Mouse (Mus musculus) hindbrain, embryonic 16.5 days (tissue): ENCODE results near the gene Srsf2. TPM values are rescaled to one million over a fixed set of nuclear protein-coding genes. Genes with fewer than 3 reads are reported as not detected.
"Not testable (repeated sequence)": the region's sequence is repeated elsewhere in the genome, so short reads cannot be mapped to it uniquely, and the experiment has no call there.

Experiments used
- ATAC-seq: fragments of 200-750 bp; cut with Nextera tagmentation; 2 replicates; pipeline ENCODE4 v1.8.0; 2017; ENCODE audit warnings: moderate TSS enrichment, moderate library complexity
- H3K27ac ChIP-seq: fragments of 300-500 bp; sonication (generic); 2 replicates; pipeline ENCODE4 v1.5.1; 2014; ENCODE audit warnings: low read depth, mild to moderate bottlenecking, control low read depth, low read length, moderate library complexity
- H3K27me3 ChIP-seq: fragments of 300-500 bp; sonication (generic); replicated peaks from 2 replicates; pipeline ENCODE4 v1.6.1; 2014; ENCODE audit warnings: low read length; ENCODE audit not compliant: control insufficient read depth, insufficient read depth
- H3K36me3 ChIP-seq: fragments of 300-500 bp; sonication (generic); 2 replicates; pipeline ENCODE4 v1.6.1; 2014; ENCODE audit warnings: mild to moderate bottlenecking, low read length, moderate library complexity, mixed read lengths; ENCODE audit not compliant: control insufficient read depth, insufficient read depth
- H3K4me1 ChIP-seq: fragments of 300-500 bp; sonication (generic); 2 replicates; pipeline ENCODE4 v1.6.1; 2014; ENCODE audit warnings: low read depth, low read length; ENCODE audit not compliant: control insufficient read depth, insufficient read depth
- H3K4me2 ChIP-seq: fragments of 300-500 bp; sonication (generic); 2 replicates; pipeline ENCODE4 v1.6.1; 2014; ENCODE audit warnings: mild to moderate bottlenecking, low read length, control low read depth, moderate library complexity
- H3K4me3 ChIP-seq: fragments of 300-500 bp; sonication (generic); 2 replicates; pipeline ENCODE4 v1.5.1; 2014; ENCODE audit warnings: mild to moderate bottlenecking, low read length, control low read depth, moderate library complexity
- H3K9ac ChIP-seq: fragments of 300-500 bp; sonication (generic); 2 replicates; pipeline ENCODE4 v1.6.1; 2014; ENCODE audit warnings: low read depth, mild to moderate bottlenecking, control low read depth, low read length, moderate library complexity
- H3K9me3 ChIP-seq: fragments of 300-500 bp; sonication (generic); 2 replicates; pipeline ENCODE4 v1.6.1; 2014; ENCODE audit warnings: mild to moderate bottlenecking, low read length, moderate library complexity; ENCODE audit not compliant: control insufficient read depth
- WGBS: fragments of 180-500 bp; shearing (Covaris S2); extraction: QIAGEN DNeasy Blood & Tissue Kit; methylation state at CpG from one replicate; pipeline ENCODE4 v1.1.7; 2014; 5-methylcytosine and 5-hydroxymethylcytosine counted together
- polyA plus RNA-seq: library from polyadenylated mRNA; unstranded; fragments of >200 nt; fragmentation: Nextera tagmentation; extraction: Ambion mirVana; gene quantifications from 2 replicates; pipeline ENCODE4 v1.2.1, GENCODE M21; 2015

Gene Srsf2
- polyA plus RNA-seq, 1 experiment from 2014 or later: 469 TPM

GRCm38 (mm10) chr11:116823885-116824284 lies 29.0 kb downstream of the Srsf2 start:
- not testable (repeated sequence) for H3K27me3 ChIP-seq, H3K9me3 ChIP-seq, H3K4me3 ChIP-seq, H3K36me3 ChIP-seq, H3K9ac ChIP-seq, ATAC-seq, H3K4me2 ChIP-seq, H3K27ac ChIP-seq
- WGBS: 98% methylated on average over 10 of the region's 10 CpGs
- peaks cover 18% of the 10 kb centered on the region for H3K4me1 ChIP-seq

GRCm38 (mm10) chr11:116823255-116823654 lies 29.6 kb downstream of the Srsf2 start:
- H3K4me3 ChIP-seq: no peak overlapping the region
- H3K27me3 ChIP-seq: no peaks in the 10 kb centered on the region
- no peak overlapping the region for H3K27ac ChIP-seq
- H3K9me3 ChIP-seq: no peaks in the 10 kb centered on the region
- WGBS: 93% methylated on average over 2 of the region's 2 CpGs
- H3K4me2 ChIP-seq: no peak overlapping the region
- no peak for ATAC-seq
- H3K36me3 ChIP-seq: no peaks in the 10 kb centered on the region
- H3K9ac ChIP-seq: no peak overlapping the region
- peaks cover 16% of the 10 kb centered on the region for H3K4me1 ChIP-seq

GRCm38 (mm10) chr11:116822626-116823025 lies 30.3 kb downstream of the Srsf2 start:
- peaks cover 13% of the 10 kb centered on the region for H3K4me1 ChIP-seq
- no peak overlapping the region for H3K27ac ChIP-seq
- no peak overlapping the region for H3K4me2 ChIP-seq
- H3K9ac ChIP-seq: no peak overlapping the region
- WGBS: 87% methylated on average over 10 of the region's 10 CpGs
- ATAC-seq: no peak
- no peak overlapping the region for H3K4me3 ChIP-seq
- H3K36me3 ChIP-seq: no peaks in the 10 kb centered on the region
- H3K9me3 ChIP-seq: no peaks in the 10 kb centered on the region
- no peaks in the 10 kb centered on the region for H3K27me3 ChIP-seq

- 66% methylated on average over 10 of the region's 10 CpGs for WGBS
- no peak overlapping the region for H3K27ac ChIP-seq
- ATAC-seq: no peak
- H3K4me2 ChIP-seq: no peak overlapping the region
- H3K9ac ChIP-seq: no peak overlapping the region
- no peaks in the 10 kb centered on the region for H3K9me3 ChIP-seq
- peaks cover 10% of the 10 kb centered on the region for H3K4me1 ChIP-seq
- H3K27me3 ChIP-seq: no peaks in the 10 kb centered on the region
- H3K36me3 ChIP-seq: no peaks in the 10 kb centered on the region
- H3K4me3 ChIP-seq: no peak overlapping the region
Observed at GRCm38 (mm10) chr11:116822215-116822614, 30.7 kb downstream of the Srsf2 start.

- ATAC-seq: no peak
- Histone ChIP-seq H3K27ac (no peak overlapping the region), H3K4me1 (peaks cover under 1% of the 10 kb centered on the region), H3K9ac (no peak overlapping the region), H3K4me2 (no peak overlapping the region), H3K9me3 (no peaks in the 10 kb centered on the region), H3K4me3 (no peak overlapping the region), H3K27me3 (no peaks in the 10 kb centered on the region), H3K36me3 (no peaks in the 10 kb centered on the region)
- 38% methylated on average over 13 of the region's 13 CpGs for whole genome bisulfite sequencing
Observed at GRCm38 (mm10) chr11:116821057-116821940, 31.6 kb downstream of the Srsf2 start.

GRCm38 (mm10) chr11:116819932-116820593 lies 32.8 kb downstream of the Srsf2 start:
- no peaks in the 10 kb centered on the region for H3K9me3 ChIP-seq
- no peaks in the 10 kb centered on the region for H3K27me3 ChIP-seq
- H3K27ac ChIP-seq: no peak overlapping the region
- WGBS: 74% methylated on average over 5 of the region's 5 CpGs
- no peak for ATAC-seq
- peaks cover 4% of the 10 kb centered on the region for H3K4me1 ChIP-seq
- H3K4me2 ChIP-seq: no peak overlapping the region
- no peak overlapping the region for H3K4me3 ChIP-seq
- H3K9ac ChIP-seq: no peak overlapping the region
- no peaks in the 10 kb centered on the region for H3K36me3 ChIP-seq

- Histone ChIP-seq H3K9me3 (no peaks in the 10 kb centered on the region), H3K4me3 (no peak overlapping the region), H3K4me2 (no peak overlapping the region), H3K27ac (no peak overlapping the region), H3K27me3 (no peaks in the 10 kb centered on the region), H3K9ac (no peak overlapping the region), H3K36me3 (no peaks in the 10 kb centered on the region), H3K4me1 (peaks cover 18% of the 10 kb centered on the region)
- no peak for ATAC-seq
- WGBS: 58% methylated on average over 8 of the region's 8 CpGs
Observed at GRCm38 (mm10) chr11:116818722-116819121, 34.2 kb downstream of the Srsf2 start.

- Histone ChIP-seq H3K9ac (no peak overlapping the region), H3K27ac (no peak overlapping the region), H3K4me1 (peaks cover 29% of the 10 kb centered on the region), H3K4me2 (no peak overlapping the region), H3K9me3 (no peaks in the 10 kb centered on the region), H3K36me3 (no peaks in the 10 kb centered on the region), H3K27me3 (no peaks in the 10 kb centered on the region), H3K4me3 (no peak overlapping the region)
- WGBS: 96% methylated on average over 5 of the region's 5 CpGs
- no peak for ATAC-seq
Observed at GRCm38 (mm10) chr11:116817567-116817966, 35.3 kb downstream of the Srsf2 start.

- no peaks in the 10 kb centered on the region for H3K27me3 ChIP-seq
- H3K4me3 ChIP-seq: no peak overlapping the region
- H3K27ac ChIP-seq: no peak overlapping the region
- H3K36me3 ChIP-seq: no peaks in the 10 kb centered on the region
- no peak overlapping the region for H3K4me2 ChIP-seq
- ATAC-seq: no peak
- H3K4me1 ChIP-seq: peaks cover 36% of the 10 kb centered on the region
- H3K9ac ChIP-seq: no peak overlapping the region
- 90% methylated on average over 5 of the region's 5 CpGs for WGBS
- no peaks in the 10 kb centered on the region for H3K9me3 ChIP-seq
Observed at GRCm38 (mm10) chr11:116816769-116817168, 36.1 kb downstream of the Srsf2 start.
